Mouse (Mus musculus) hindbrain, embryonic 14.5 days (tissue): ENCODE results near the gene Hsd3b4. TPM values are rescaled to one million over a fixed set of nuclear protein-coding genes. Genes with fewer than 3 reads are reported as not detected.
"Not testable (repeated sequence)": the region's sequence is repeated elsewhere in the genome, so short reads cannot be mapped to it uniquely, and the experiment has no call there.

Experiments
- ATAC-seq: fragments of 200-750 bp; cut with Nextera tagmentation; 2 replicates; pipeline ENCODE4 v1.8.0; 2017; ENCODE audit warnings: moderate number of reproducible peaks, mild to moderate bottlenecking, moderate TSS enrichment, moderate library complexity; ENCODE audit not compliant: low FRiP score
- DNase-seq: peaks from one replicate; pipeline ENCODE4 v3.0.0-alpha.2; 2015; ENCODE audit warnings: low spot score
- H3K27ac ChIP-seq: fragments of 300-500 bp; sonication (generic); 2 replicates; pipeline ENCODE4 v1.5.1; 2014; ENCODE audit warnings: mild to moderate bottlenecking, moderate library complexity
- H3K27me3 ChIP-seq: fragments of 300-500 bp; sonication (generic); 2 replicates; pipeline ENCODE4 v1.6.1; 2014; ENCODE audit warnings: mild to moderate bottlenecking, low read length, mixed read lengths; ENCODE audit not compliant: control insufficient read depth, insufficient read depth
- H3K36me3 ChIP-seq: fragments of 300-500 bp; sonication (generic); replicated peaks from 2 replicates; pipeline ENCODE4 v1.6.1; 2014; ENCODE audit not compliant: control insufficient read depth, insufficient read depth
- H3K4me1 ChIP-seq: fragments of 300-500 bp; sonication (generic); replicated peaks from 2 replicates; pipeline ENCODE4 v1.6.1; 2014; ENCODE audit warnings: antibody characterized with exemption, low read length, mixed read lengths; ENCODE audit not compliant: control insufficient read depth, insufficient read depth
- H3K4me2 ChIP-seq: fragments of 300-500 bp; sonication (generic); replicated peaks from 2 replicates; pipeline ENCODE4 v1.6.1; 2014; ENCODE audit warnings: mild to moderate bottlenecking, moderate library complexity
- H3K4me3 ChIP-seq: fragments of 300-500 bp; sonication (generic); replicated peaks from 2 replicates; pipeline ENCODE4 v1.5.1; 2014; ENCODE audit warnings: mild to moderate bottlenecking, low read length
- H3K9ac ChIP-seq: fragments of 300-500 bp; sonication (generic); 2 replicates; pipeline ENCODE4 v1.6.1; 2014
- H3K9me3 ChIP-seq: fragments of 300-500 bp; sonication (generic); 2 replicates; pipeline ENCODE4 v1.6.1; 2016; ENCODE audit warnings: low read length; ENCODE audit not compliant: control insufficient read depth
- WGBS: fragments of 180-500 bp; shearing (Covaris S2); extraction: QIAGEN DNeasy Blood & Tissue Kit; methylation state at CpG from one replicate; pipeline ENCODE4 v1.1.7; 2014; 5-methylcytosine and 5-hydroxymethylcytosine counted together
- polyA plus RNA-seq: library from polyadenylated mRNA; unstranded; fragments of >200 nt; fragmentation: Nextera tagmentation; extraction: Ambion mirVana; gene quantifications from 2 replicates; pipeline ENCODE4 v1.2.1, GENCODE M21; 2014

Hsd3b4 gene
- polyA plus RNA-seq: not detected in 2 replicates

DNA sequence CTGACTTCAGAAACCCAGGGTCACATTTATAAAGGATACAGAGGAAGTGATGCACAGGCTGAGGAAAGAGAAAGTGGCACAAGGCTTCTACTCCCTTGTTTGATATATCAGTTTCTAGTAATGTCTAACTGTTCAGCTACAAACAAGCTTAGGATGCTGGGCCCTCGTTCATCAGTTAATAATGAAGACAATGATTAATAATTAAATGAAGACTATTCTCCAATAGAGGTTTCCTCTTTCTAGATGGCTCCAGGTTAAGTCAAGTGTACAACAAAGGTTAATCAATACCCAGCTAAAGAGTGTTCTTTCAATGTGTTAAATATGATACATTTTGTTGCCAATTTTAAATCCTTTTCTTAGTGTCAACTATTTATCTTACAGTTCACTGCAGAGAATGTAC, at the start of gene Hsd3b4:
Gene Hsd3b4 (minus strand): TSS at position 101 of the 400 bp plus-strand sequence.
- DNase-seq, H3K4me1 ChIP-seq, H3K9me3 ChIP-seq, H3K4me3 ChIP-seq, H3K27ac ChIP-seq, H3K9ac ChIP-seq, H3K27me3 ChIP-seq, H3K36me3 ChIP-seq, ATAC-seq, H3K4me2 ChIP-seq: not testable (repeated sequence)
- no CpG with 5 or more reads among the region's 1 CpGs for WGBS

DNA sequence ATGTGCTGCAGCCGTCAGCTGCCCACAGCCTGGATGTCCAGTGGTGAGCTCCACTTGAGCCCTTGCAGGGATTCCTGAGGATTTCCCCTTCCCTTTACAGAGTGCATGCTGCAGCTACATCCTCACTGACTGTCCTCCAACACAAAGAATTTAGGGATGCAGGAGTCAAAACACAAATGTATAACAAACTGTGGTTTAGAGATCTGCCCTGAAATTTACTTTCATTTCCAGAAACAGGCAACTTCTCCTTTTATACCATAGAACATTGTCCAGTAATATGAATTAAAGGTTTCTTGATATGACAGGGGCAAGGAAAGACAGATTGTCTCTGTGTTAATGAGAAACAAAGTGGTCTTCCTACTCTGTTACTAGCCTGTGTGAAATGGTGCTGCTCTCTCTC, 40.5 kb upstream of the Hsd3b4 start:
- H3K27me3 ChIP-seq, H3K4me1 ChIP-seq, DNase-seq, H3K9ac ChIP-seq, H3K4me3 ChIP-seq, H3K9me3 ChIP-seq, H3K27ac ChIP-seq, H3K4me2 ChIP-seq, ATAC-seq, H3K36me3 ChIP-seq: not testable (repeated sequence)
- WGBS: no CpG with 5 or more reads among the region's 1 CpGs

DNA sequence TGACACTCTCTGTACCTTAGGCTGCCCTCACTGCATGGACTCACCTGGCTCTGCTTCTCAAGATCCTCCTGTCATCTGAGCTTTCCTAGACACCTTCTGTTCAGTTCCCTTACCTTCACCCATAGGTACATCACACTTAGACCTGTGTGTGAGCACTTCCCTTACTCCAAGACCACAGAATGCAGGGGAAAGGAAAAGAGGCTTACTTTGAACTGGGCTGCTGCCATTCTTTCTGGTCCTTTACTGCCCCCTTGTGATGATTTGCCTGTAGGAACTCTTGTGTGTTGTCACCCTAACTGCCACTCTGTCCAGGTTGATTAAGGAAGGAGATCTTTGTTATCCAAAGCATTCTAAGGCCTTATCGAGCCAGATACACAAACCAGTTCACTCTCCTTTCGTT, 39.9 kb upstream of the Hsd3b4 start:
- not testable (repeated sequence) for H3K4me1 ChIP-seq, H3K27me3 ChIP-seq, H3K4me2 ChIP-seq, H3K4me3 ChIP-seq, H3K9me3 ChIP-seq, H3K36me3 ChIP-seq, H3K27ac ChIP-seq, DNase-seq, H3K9ac ChIP-seq
- no CpG with 5 or more reads among the region's 2 CpGs for WGBS
- peak; percentile 66; the same call in 1 of the 2 replicates for ATAC-seq

DNA sequence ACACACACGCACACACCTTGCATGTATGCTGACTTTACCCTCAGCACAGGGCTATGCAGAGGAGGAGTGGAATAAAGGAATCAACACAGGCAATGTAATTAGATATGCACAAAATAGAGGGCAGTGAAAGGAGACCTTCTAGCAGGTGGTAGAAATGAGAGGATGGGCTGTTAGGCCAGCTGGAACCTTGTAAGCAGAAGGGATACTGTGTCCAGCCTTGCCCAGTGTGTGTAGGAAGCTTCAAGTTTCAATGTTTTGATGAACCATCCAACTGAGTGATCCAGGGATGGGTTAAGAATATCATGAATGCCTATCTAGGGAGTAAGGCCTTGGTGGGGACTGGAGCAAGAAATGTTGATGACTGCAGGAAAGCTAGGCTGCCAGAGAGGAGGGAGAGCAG, 38.2 kb upstream of the Hsd3b4 start:
- H3K27ac ChIP-seq, H3K9me3 ChIP-seq, H3K27me3 ChIP-seq, ATAC-seq, H3K4me2 ChIP-seq, H3K4me1 ChIP-seq, H3K9ac ChIP-seq, DNase-seq, H3K36me3 ChIP-seq, H3K4me3 ChIP-seq: not testable (repeated sequence)
- no CpG with 5 or more reads among the region's 1 CpGs for WGBS

DNA sequence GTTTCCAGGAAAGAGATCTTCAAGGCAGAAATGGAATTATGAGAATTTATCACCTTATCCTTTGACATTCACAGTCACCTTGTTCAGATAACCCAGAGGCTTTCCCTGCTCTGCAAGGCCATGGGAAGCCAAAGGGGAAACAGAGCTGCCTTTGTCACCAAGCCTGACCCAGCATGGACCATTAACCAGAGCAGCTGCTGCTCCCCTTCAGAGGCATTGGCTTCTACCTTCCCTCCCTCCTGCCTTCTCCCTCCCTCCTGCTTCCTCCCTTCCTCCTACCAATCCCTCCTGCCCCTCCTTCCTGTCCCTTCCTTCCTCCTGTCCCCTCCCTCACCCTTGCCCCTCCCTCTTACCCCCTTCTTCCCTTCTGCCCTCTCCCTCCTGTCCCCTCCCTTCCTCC, 37.3 kb upstream of the Hsd3b4 start:
- H3K27me3 ChIP-seq, H3K4me2 ChIP-seq, ATAC-seq, H3K9ac ChIP-seq, H3K36me3 ChIP-seq, DNase-seq, H3K4me3 ChIP-seq, H3K9me3 ChIP-seq, H3K27ac ChIP-seq, H3K4me1 ChIP-seq: not testable (repeated sequence)

DNA sequence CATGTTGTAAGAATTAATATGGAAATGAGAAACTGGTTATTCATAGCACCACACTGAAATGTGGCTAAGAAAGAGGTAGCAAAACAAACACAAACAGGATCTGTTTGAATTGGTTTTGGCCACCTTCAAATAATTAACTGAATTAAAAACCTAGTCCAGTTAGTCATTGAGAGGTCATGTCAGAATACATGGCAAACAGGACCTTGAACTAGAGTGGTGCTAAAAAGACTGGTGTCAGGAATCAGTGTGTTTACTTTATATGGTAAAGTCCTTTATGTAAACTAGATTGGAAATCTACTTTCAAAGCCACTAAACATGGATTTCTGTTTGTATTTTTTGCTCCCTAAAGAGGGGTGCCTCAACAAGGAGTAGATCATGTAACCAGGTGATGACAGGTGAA, 14.7 kb upstream of the Hsd3b4 start:
- H3K27ac ChIP-seq, DNase-seq, H3K9ac ChIP-seq, H3K36me3 ChIP-seq, H3K4me1 ChIP-seq, H3K4me3 ChIP-seq, ATAC-seq, H3K4me2 ChIP-seq, H3K9me3 ChIP-seq, H3K27me3 ChIP-seq: not testable (repeated sequence)

DNA sequence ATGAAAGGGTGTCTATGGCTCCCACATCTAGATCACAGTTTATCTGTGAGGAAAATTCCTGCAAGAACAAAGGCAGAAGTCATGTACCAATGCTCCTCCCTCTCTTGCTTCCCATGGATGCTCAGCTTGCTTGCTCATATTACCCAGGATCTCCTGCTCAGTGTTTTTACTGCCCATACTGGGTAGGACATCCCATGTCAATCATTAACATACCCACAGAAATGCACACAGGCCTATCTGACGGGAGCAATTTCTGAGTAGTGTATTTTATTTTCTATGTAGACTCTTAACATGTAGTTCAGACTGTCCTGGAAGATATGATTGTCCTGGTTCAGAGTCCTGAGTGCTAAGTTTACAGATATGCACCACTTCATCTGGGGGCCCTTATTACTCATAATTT, 14.2 kb upstream of the Hsd3b4 start:
- H3K9ac ChIP-seq, H3K4me1 ChIP-seq, H3K4me3 ChIP-seq, H3K27ac ChIP-seq, H3K27me3 ChIP-seq, H3K9me3 ChIP-seq, H3K36me3 ChIP-seq, ATAC-seq, DNase-seq, H3K4me2 ChIP-seq: not testable (repeated sequence)
- WGBS: no CpG with 5 or more reads among the region's 1 CpGs

DNA sequence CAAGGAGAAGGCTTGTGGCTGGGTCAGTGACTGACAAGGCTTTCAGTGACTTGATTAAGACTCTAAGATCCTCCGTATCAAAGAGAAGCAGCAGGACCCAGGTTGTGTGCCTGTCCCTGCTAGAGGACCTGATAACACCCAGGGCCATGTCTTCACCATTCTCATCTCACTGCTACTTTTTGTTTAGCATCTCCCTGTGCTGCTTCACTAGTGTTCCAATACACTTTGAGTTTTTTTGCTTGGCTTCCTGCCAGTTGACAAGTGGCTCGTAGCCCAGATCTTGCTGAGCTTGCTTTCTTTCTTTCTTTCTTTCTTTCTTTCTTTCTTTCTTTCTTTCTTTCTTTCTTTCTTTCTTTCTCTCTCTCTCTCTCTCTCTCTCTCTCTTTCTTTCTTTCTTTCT, 12.5 kb upstream of the Hsd3b4 start:
- DNase-seq, H3K9ac ChIP-seq, H3K4me3 ChIP-seq, H3K4me2 ChIP-seq, H3K27ac ChIP-seq, ATAC-seq, H3K36me3 ChIP-seq, H3K4me1 ChIP-seq, H3K27me3 ChIP-seq, H3K9me3 ChIP-seq: not testable (repeated sequence)
- WGBS: 63% methylated on average over 1 of the region's 2 CpGs

DNA sequence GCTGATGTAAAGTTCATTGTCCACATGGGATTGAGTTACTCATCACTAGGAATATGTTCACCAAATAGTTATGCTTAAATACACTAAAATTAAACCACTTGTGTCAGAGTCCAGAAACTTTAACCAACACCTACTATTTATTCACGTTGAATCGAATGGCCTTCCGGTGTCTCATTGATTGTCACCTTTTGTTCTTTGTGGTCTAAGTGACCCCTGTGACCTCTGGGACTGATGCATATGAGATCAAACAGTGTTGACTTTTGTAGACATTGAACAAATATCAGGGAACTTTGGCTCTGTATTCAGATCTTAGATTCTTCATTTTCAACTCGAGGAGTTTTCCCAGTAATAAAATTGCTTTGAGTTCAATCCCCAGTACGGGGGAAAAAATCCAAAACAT, 3.1 kb downstream of the Hsd3b4 start:
- not testable (repeated sequence) for H3K4me3 ChIP-seq, ATAC-seq
- no CpG with 5 or more reads among the region's 5 CpGs for WGBS

DNA sequence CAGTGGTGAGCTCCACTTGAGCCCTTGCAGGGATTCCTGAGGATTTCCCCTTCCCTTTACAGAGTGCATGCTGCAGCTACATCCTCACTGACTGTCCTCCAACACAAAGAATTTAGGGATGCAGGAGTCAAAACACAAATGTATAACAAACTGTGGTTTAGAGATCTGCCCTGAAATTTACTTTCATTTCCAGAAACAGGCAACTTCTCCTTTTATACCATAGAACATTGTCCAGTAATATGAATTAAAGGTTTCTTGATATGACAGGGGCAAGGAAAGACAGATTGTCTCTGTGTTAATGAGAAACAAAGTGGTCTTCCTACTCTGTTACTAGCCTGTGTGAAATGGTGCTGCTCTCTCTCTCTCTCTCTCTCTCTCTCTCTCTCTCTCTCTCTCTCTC, 12.9 kb downstream of the Hsd3b4 start:
- not testable (repeated sequence) for H3K4me2 ChIP-seq, H3K27me3 ChIP-seq, H3K4me3 ChIP-seq, H3K36me3 ChIP-seq, H3K9me3 ChIP-seq, ATAC-seq, H3K9ac ChIP-seq, DNase-seq, H3K4me1 ChIP-seq, H3K27ac ChIP-seq

More for the DNA sequence above, 3.1 kb downstream of the Hsd3b4 start:
- not testable (repeated sequence) for H3K4me2 ChIP-seq, H3K9ac ChIP-seq, H3K27me3 ChIP-seq, H3K4me1 ChIP-seq, H3K36me3 ChIP-seq, H3K27ac ChIP-seq, H3K9me3 ChIP-seq, DNase-seq
